Mouse (Mus musculus) liver, postnatal 0 days (tissue): ENCODE results near the gene Fga. TPM values are rescaled to one million over a fixed set of nuclear protein-coding genes. Genes with fewer than 3 reads are reported as not detected.
A peak's percentile ranks its signal among the peaks of the same experiment; 100 is the strongest.

ENCODE experiments used
- ATAC-seq: fragments of 200-750 bp; cut with Nextera tagmentation; 2 replicates; pipeline ENCODE4 v1.8.0; 2017; ENCODE audit warnings: mild to moderate bottlenecking, moderate library complexity
- DNase-seq: peaks from one replicate; pipeline ENCODE4 v3.0.0-alpha.2; 2016
- H3K27ac ChIP-seq: fragments of 300-500 bp; sonication (generic); 2 replicates; pipeline ENCODE4 v1.5.1; 2014; ENCODE audit warnings: antibody characterized with exemption, moderate library complexity, mild to moderate bottlenecking, low read depth
- H3K27me3 ChIP-seq: fragments of 300-500 bp; sonication (generic); 2 replicates; pipeline ENCODE4 v1.6.1; 2014; ENCODE audit warnings: low read length, control low read depth, mixed read lengths; ENCODE audit not compliant: insufficient read depth
- H3K36me3 ChIP-seq: fragments of 300-500 bp; sonication (generic); replicated peaks from 2 replicates; pipeline ENCODE4 v1.6.1; 2014; ENCODE audit warnings: mild to moderate bottlenecking, control low read depth, low read length, moderate library complexity, mixed read lengths; ENCODE audit not compliant: insufficient read depth
- H3K4me1 ChIP-seq: fragments of 300-500 bp; sonication (generic); 2 replicates; pipeline ENCODE4 v1.6.1; 2014; ENCODE audit warnings: antibody characterized with exemption, mild to moderate bottlenecking, control low read depth; ENCODE audit not compliant: insufficient read depth
- H3K4me2 ChIP-seq: fragments of 300-500 bp; sonication (generic); 2 replicates; pipeline ENCODE4 v1.6.1; 2014; ENCODE audit warnings: low read depth, mild to moderate bottlenecking, low read length, moderate library complexity, mixed read lengths
- H3K4me3 ChIP-seq: fragments of 300-500 bp; sonication (generic); 2 replicates; pipeline ENCODE4 v1.5.1; 2014; ENCODE audit warnings: low read depth, low read length
- H3K9ac ChIP-seq: fragments of 300-500 bp; sonication (generic); replicated peaks from 2 replicates; pipeline ENCODE4 v1.6.1; 2014; ENCODE audit warnings: mild to moderate bottlenecking, moderate library complexity
- H3K9me3 ChIP-seq: fragments of 300-500 bp; sonication (generic); 2 replicates; pipeline ENCODE4 v1.6.1; 2016; ENCODE audit warnings: mild to moderate bottlenecking, control low read depth, low read length, mixed read lengths
- CTCF ChIP-seq: sonication (generic); IDR thresholded peaks from 2 replicates; pipeline ENCODE4 v1.5.1; 2016; ENCODE audit warnings: antibody characterized with exemption, low read depth
- EP300 ChIP-seq: IDR thresholded peaks from 2 replicates; pipeline ENCODE4 v1.6.1; 2016; ENCODE audit warnings: antibody characterized with exemption, low read depth, mild to moderate bottlenecking
- WGBS: fragments of 180-500 bp; shearing (Covaris S2); extraction: QIAGEN DNeasy Blood & Tissue Kit; methylation state at CpG from one replicate; pipeline ENCODE4 v1.1.7; 2014; ENCODE audit not compliant: insufficient replicate concordance; 5-methylcytosine and 5-hydroxymethylcytosine counted together
- polyA plus RNA-seq: library from polyadenylated mRNA; unstranded; fragments of >200 nt; fragmentation: Nextera tagmentation; extraction: Ambion mirVana; gene quantifications from 2 replicates; pipeline ENCODE4 v1.2.1, GENCODE M21; 2015

Gene Fga
- polyA plus RNA-seq, 1 experiment from 2014 or later: 4,366 TPM

DNA sequence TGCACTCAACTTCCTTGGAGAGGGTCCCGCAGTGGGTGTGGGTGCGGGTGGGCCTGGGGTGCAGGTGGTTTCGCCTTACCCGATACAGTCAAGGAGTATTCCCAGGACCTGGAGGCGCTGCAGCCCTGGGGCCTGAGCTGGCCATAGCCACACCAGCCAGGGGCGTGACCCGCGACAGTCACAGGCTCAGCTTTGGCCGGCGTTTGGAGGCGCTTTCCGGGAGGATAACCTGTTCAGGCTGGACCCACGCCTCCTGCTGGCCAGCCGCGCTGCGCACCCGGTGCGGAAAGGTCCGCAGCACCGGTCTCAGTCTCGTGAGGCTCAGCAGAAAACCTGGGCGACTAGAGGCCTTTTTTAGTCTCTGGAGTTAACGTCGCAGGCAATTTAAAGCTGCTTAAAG, 30.5 kb upstream of the Fga start:
- Histone ChIP-seq H3K9me3 (no peaks in the 10 kb centered on the region), H3K4me3 (no peak overlapping the region), H3K27ac (no peak overlapping the region), H3K4me1 (peaks cover 10% of the 10 kb centered on the region), H3K4me2 (peak overlapping the region; percentile 52), H3K27me3 (no peaks in the 10 kb centered on the region), H3K36me3 (no peaks in the 10 kb centered on the region), H3K9ac (no peak overlapping the region)
- DNase-seq (peak; percentile 80), ATAC-seq (peak; percentile 80)
- TF ChIP-seq EP300 (no peak), CTCF (peak; percentile 71)
- 2% methylated on average over 24 of the region's 24 CpGs for WGBS

DNA sequence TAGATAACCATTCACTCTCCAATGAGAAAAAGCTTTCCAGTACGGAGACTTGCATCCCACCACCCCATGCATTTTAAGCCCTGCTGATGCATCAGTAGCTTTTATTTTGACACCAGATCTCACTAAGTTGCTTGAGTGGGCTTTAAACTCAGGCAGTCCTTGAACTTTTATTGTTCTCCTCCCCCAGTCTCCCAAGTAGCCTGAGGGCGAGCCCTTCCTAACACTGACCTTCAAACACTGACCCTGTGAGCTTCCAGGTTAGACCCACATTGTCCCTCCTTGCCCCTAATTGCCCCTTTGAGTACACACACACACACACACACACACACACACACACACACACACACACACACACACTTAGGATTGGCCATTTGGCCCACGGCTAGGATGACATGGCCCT, 29.2 kb upstream of the Fga start:
- H3K9me3 ChIP-seq: no peaks in the 10 kb centered on the region
- no peaks in the 10 kb centered on the region for H3K36me3 ChIP-seq
- no peak overlapping the region for H3K27ac ChIP-seq
- TF ChIP-seq EP300 (no peak), CTCF (no peak)
- 68% methylated on average over 3 of the region's 3 CpGs for WGBS
- H3K27me3 ChIP-seq: no peaks in the 10 kb centered on the region
- peaks cover 10% of the 10 kb centered on the region for H3K4me1 ChIP-seq
- H3K4me3 ChIP-seq: no peak overlapping the region
- ATAC-seq (no peak), DNase-seq (no peak)
- H3K4me2 ChIP-seq: no peak overlapping the region
- no peak overlapping the region for H3K9ac ChIP-seq

GRCm38 (mm10) chr3:82998772-82999463, 27.0 kb upstream of the Fga start:
- TF ChIP-seq EP300: no peak
- TF ChIP-seq CTCF: peak; percentile 70
- Histone ChIP-seq H3K27me3 (no peaks in the 10 kb centered on the region), H3K4me3 (no peak overlapping the region), H3K9me3 (no peaks in the 10 kb centered on the region), H3K4me1 (peaks cover 12% of the 10 kb centered on the region), H3K4me2 (no peak overlapping the region), H3K9ac (no peak overlapping the region), H3K36me3 (no peaks in the 10 kb centered on the region), H3K27ac (no peak overlapping the region)
- DNase-seq: no peak
- no peak for ATAC-seq
- 29% methylated on average over 8 of the region's 8 CpGs for WGBS

- H3K27ac ChIP-seq: peak overlapping the region; percentile 66; the same call in 1 of the 2 replicates
- no peaks in the 10 kb centered on the region for H3K9me3 ChIP-seq
- no peaks in the 10 kb centered on the region for H3K27me3 ChIP-seq
- H3K9ac ChIP-seq: no peak overlapping the region
- H3K36me3 ChIP-seq: no peaks in the 10 kb centered on the region
- H3K4me2 ChIP-seq: no peak overlapping the region
- H3K4me3 ChIP-seq: no peak overlapping the region
- ATAC-seq: no peak
- peaks cover 12% of the 10 kb centered on the region for H3K4me1 ChIP-seq
- no peak for DNase-seq
- 77% methylated on average over 9 of the region's 9 CpGs for WGBS
- no peak for TF ChIP-seq CTCF
- no peak for TF ChIP-seq EP300
Observed at GRCm38 (mm10) chr3:82999995-83000394, 25.9 kb upstream of the Fga start.

DNA sequence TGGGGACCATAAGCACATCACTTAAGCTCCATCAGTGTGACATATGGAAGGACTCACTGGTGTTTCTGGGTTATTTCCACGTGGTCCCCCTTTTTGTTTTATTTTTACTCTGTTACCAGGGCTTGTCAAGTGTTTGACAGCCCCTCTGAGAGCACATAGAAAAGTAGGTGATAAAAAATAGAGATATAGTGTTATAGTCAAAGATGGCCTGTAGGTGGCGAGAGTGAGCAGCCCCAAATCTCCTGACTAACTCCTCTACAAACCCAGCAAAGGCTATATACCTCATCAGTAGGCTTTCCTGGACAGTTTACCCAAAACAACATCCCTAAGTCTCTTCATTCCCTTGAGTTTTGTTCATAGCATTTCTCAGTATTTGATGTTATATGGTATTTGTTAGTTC, 23.7 kb upstream of the Fga start:
- TF ChIP-seq CTCF (peak; percentile 80), EP300 (no peak)
- Histone ChIP-seq H3K4me1 (0 out of 2 replicates have a peak, but pooled peaks cover 8% of the 10 kb centered on the region), H3K27me3 (no peaks in the 10 kb centered on the region), H3K9me3 (no peaks in the 10 kb centered on the region), H3K4me2 (no peak overlapping the region), H3K36me3 (no peaks in the 10 kb centered on the region), H3K4me3 (no peak overlapping the region), H3K27ac (peak overlapping the region; percentile 76), H3K9ac (no peak overlapping the region)
- ATAC-seq (no peak), DNase-seq (peak; percentile 60)
- 0% methylated on average over 2 of the region's 2 CpGs for WGBS

- Histone ChIP-seq H3K9me3 (no peaks in the 10 kb centered on the region), H3K36me3 (no peaks in the 10 kb centered on the region), H3K4me2 (no peak overlapping the region), H3K4me1 (0 out of 2 replicates have a peak, but pooled peaks cover 8% of the 10 kb centered on the region), H3K27ac (peak overlapping the region; percentile 86), H3K4me3 (no peak overlapping the region), H3K27me3 (no peaks in the 10 kb centered on the region), H3K9ac (no peak overlapping the region)
- no peak for TF ChIP-seq CTCF
- peak; percentile 83 for TF ChIP-seq EP300
- DNase-seq (peak; percentile 66), ATAC-seq (peak; percentile 72)
- 60% methylated on average over 8 of the region's 8 CpGs for WGBS
Observed at GRCm38 (mm10) chr3:83003068-83003467, 22.8 kb upstream of the Fga start.
